Mouse (Mus musculus): ENCODE data around the gene Naaa.

Gene Naaa

GRCm38 (mm10) chr5:92263761-92264359, 14.1 kb downstream of the Naaa start:
- DNase-seq (ENCODE audit: low spot score in 2 of 2) = peak in 1 of 2 experiments; percentile 68

- no peak for DNase-seq (ENCODE audit: low spot score in 2 of 2)
These were observed 15.3 kb downstream of the Naaa start for GRCm38 (mm10) chr5:92262646-92263045.

DNA sequence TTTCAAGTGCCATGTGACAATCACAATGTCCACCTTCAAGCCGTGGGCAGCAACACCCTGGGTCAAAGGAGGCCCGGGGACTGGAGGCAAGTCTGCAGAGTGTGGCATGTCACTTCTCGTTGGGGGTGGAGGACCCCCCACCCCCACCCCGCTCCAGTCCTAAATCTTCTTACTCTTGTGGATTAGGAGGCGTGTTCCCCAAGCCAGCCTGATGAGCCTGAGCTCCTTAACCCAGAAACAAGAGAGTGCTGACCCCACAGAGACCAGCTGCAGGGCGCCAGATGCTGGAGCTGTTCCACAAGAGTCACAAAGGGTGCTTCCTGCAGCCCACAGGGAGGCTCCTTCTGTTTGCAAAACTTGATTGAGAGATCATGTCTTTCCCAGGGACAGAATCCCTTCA, 21.8 kb downstream of the Naaa start, which contains the start of gene Ppef2:
Gene Ppef2 (minus strand): TSS at position 61 of the 400 bp plus-strand sequence.
- no peak for DNase-seq (ENCODE audit: low spot score in 2 of 2)

- DNase-seq (ENCODE audit: low spot score in 2 of 2) = no peak
These were observed 23.5 kb downstream of the Naaa start for GRCm38 (mm10) chr5:92254476-92254875.

GRCm38 (mm10) chr5:92252797-92253343, 25.1 kb downstream of the Naaa start:
- peak in 1 of 2 experiments; percentile 38 for DNase-seq (ENCODE audit: low spot score in 2 of 2)

DNA sequence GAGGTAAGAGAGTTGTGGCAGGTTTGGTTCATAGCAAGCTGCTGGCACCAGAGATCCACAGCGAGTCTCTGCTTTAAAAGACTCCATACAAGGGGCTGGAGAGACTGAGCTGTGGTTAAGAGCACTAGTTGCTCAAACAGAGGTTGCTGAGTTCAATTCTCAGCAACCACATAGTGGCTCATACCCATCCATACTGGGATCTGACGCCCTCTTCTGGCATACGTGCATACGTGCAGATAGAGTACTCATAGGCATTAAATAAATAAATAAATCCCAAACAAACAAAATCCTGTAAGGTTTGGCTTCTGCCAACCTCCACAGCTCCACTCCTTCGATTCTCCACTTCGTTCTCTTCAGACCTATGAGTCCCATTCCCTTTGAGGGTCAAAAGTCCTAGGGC, 25.9 kb downstream of the Naaa start:
- no peak for DNase-seq (ENCODE audit: low spot score in 2 of 2)

- no peak for DNase-seq (ENCODE audit: low spot score in 2 of 2)
These were observed 29.4 kb downstream of the Naaa start for GRCm38 (mm10) chr5:92248614-92249013.

GRCm38 (mm10) chr5:92245483-92245882, 32.5 kb downstream of the Naaa start:
- DNase-seq (ENCODE audit: low spot score in 2 of 2) = no peak

GRCm38 (mm10) chr5:92244900-92245299, 33.1 kb downstream of the Naaa start:
- no peak for DNase-seq (ENCODE audit: low spot score in 2 of 2)

DNA sequence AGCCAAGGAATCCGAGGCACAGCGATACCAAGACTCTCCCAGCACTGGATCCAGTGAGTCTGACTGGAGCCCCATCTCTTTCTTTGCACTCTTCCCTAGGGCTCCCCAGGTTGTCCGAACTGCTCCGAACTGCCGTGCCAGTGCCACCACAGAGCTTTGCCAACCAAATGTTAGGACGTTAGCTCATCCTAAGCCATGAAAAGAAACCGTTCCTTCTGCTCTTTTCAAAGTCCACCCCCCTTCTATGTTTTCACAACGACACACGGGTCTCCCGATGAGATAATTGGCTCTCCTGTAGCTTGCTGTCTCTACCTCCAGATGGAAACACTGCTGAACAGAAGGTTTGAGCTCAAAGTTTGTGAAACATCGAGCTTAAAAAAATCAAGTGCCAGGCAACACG, 37.2 kb downstream of the Naaa start:
- no peak for DNase-seq (ENCODE audit: low spot score in 2 of 2)

DNA sequence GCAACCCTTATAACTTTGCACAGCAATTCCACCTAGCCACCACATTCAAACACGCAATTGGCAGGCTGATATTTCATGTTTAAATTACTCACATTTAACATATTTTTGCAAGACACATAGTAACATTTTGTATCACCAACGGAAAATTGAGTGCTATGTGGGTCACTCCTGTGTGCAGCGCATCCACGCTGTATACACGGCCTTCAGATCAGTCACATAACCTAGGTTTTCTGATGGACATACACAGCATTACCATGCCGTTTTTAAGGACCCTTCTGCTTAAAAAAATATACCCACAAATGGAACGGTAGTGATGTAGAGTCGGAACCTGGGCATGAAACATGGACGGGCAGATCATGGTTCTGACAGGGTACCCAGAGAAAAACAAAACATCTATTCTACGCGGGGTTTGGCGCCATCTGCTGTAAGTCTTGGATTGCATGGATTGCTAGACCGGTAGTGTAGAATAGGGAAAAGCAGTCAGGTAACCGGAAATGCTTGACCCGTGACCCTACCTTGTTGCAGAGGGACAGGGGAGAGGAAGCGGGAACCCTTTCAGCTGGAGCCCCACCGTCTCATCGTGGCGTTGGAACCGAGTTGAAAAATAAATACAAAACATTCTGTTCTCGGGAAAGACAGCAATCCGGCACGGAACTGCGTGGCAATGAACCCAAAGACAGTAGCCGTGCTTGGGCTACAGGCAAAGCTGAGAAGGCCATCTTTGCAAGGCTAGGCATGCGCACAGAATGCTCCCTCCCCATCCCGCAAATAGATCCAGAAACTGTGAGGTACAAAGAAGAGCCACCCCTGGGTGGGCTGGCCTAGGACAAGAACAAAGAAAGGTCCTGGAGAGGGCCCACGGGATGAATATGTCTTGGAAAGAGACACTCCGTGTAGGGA, 38.4 kb downstream of the Naaa start:
- DNase-seq (ENCODE audit: low spot score in 2 of 2) = peak; percentile 44 to 75

- DNase-seq (ENCODE audit: low spot score in 2 of 2) = no peak
These were observed 42.9 kb downstream of the Naaa start for GRCm38 (mm10) chr5:92234939-92235557.

GRCm38 (mm10) chr5:92233366-92233765, 44.6 kb downstream of the Naaa start:
- no peak for DNase-seq (ENCODE audit: low spot score in 2 of 2)

DNA sequence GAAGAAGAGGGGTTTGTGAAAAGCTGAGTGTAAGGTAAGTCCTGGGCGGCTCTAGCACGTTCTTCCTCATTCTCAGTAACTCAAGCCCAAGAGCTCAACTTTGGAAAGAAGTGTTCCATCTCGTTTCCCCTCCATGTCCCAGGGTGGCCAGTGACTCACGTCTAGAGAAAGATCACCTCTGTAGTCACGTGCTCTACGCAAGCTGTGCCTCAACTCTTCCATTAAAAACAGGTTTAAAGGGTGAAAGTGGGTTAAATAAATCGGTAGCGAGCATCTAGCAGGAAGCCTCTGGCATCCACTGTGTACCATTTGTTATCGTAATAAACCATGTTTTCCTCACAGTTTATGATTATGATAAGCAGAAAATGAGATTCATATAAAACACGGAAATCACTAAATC, 46.1 kb downstream of the Naaa start:
- DNase-seq (ENCODE audit: low spot score in 2 of 2) = no peak

DNA sequence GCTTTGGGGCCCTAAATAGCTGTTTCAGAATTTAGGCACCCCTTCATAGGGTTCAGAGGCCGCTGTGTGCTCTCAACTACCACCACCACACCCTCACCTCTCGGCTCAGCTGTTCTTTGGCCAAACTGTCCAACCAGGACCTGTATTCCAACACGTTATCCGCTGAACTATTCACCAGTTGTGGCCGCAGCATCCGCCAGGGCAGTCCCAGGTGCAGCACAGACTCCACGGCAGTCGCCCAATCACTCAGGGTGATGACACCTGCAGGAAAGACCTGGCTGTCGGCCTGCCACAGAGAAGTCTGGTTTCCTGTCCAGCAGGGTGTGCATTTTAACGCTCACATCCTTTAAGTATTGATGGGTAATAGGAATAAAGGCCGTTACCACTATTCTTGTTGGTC, 47.7 kb downstream of the Naaa start:
- no peak for DNase-seq (ENCODE audit: low spot score in 2 of 2)

DNA sequence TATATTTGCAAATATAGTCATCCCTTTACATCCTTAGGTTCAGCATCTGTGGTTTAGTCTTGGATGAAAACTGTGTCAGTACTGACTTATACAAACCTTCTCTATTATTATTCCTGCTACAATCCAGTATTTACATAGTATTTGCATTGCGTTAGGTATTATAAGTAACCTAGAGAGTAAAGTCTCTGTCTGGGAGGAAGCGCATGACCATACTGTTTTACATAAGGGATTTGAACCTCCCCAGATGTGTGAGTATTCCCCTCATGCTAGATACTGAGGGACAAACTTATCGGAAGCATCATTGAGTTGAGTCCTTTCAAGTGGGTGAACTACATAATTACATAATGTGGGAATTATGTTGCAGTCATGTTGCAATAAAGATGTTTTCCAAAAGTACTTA, 48.5 kb downstream of the Naaa start:
- DNase-seq (ENCODE audit: low spot score in 2 of 2) = no peak

- no peak for DNase-seq (ENCODE audit: low spot score in 2 of 2)
These were observed 49.2 kb downstream of the Naaa start for GRCm38 (mm10) chr5:92228776-92229175.

- no peak for DNase-seq (ENCODE audit: low spot score in 2 of 2)
These were observed 50.2 kb downstream of the Naaa start for GRCm38 (mm10) chr5:92227782-92228181.

GRCm38 (mm10) chr5:92220287-92220902, 57.6 kb downstream of the Naaa start:
- no peak for DNase-seq (ENCODE audit: low spot score in 2 of 2)

DNA sequence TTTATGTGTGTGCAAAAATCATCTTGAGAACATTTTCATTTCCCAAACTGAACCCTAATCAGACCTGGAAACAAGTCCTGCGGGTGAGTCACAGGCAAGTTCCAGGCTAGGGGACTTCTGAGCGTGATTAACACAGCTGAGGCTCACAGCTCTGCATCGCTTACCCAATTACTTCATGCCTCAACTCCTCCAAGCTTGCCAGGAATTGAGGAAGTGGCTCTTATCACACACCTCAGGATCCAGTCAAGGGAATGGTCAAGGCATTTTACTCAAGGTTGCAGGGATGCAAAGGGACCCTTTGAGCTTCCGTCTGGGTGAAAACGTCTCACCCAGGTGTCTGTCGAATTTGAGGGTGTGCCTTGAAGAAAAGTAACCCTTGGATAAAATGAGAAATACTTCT, 58.1 kb downstream of the Naaa start:
- DNase-seq (ENCODE audit: low spot score in 2 of 2) = no peak

GRCm38 (mm10) chr5:92218915-92219793, 58.8 kb downstream of the Naaa start:
- no peak for DNase-seq (ENCODE audit: low spot score in 2 of 2)

Measured in cerebellum, postnatal 4 days (tissue).